Mouse (Mus musculus) erythroid progenitor cell, adult 5-6 weeks (primary cell): Measurements from ENCODE around the gene Mfap1b. TPM values are rescaled to one million over a fixed set of nuclear protein-coding genes. Genes with fewer than 3 reads are reported as not detected.
"Not testable (repeated sequence)": the region's sequence is repeated elsewhere in the genome, so short reads cannot be mapped to it uniquely, and the experiment has no call there.

Source experiments
- ATAC-seq: replicated peaks from 2 replicates; pipeline ENCODE4 v1.8.0; 2016; ENCODE audit warnings: moderate number of reproducible peaks, mild to moderate bottlenecking, moderate TSS enrichment, inconsistent platforms; ENCODE audit not compliant: poor library complexity, low FRiP score, severe bottlenecking
- total RNA-seq, 2 experiments: library from RNA; stranded (forward) in 1 of 2; stranded (reverse) in 1 of 2; fragments of 150-400 nt in 1 of 2; fragments of 186-747, 209-891 nt in 1 of 2; gene quantifications; 2 replicates each; pipeline versions ENCODE4 v1.2.3 to v1.2.4; 2015 to 2017; ENCODE audit warnings: low replicate concordance in 2 of 2

Mfap1b gene
- total RNA-seq, 2 experiments from 2014 or later = 25.6 to 32.9 TPM

GRCm38 (mm10) chr2:121475306-121475705, 1.4 kb upstream of the Mfap1b start:
- ATAC-seq = not testable (repeated sequence)

DNA sequence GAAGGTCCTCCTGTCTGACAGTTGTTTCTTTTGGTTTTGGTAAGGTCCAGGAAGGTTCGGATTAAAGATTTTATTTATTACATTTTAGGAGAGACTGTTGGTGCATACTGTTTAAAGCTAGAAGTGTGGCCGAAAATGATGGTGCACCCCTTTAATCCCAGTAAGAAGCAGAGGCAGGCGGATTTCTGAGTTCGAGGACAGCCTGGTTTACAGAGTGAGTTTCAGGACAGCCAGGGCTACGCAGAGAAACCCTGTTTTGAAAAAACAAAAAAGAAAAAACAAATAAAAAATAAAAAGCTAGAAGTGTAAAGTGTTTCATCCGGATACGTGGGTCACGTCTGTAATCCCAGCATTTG, 291 bp upstream of the Mfap1b start:
- ATAC-seq = peak; percentile 60

GRCm38 (mm10) chr2:121472783-121473182, 1.1 kb downstream of the Mfap1b start:
- not testable (repeated sequence) for ATAC-seq

DNA sequence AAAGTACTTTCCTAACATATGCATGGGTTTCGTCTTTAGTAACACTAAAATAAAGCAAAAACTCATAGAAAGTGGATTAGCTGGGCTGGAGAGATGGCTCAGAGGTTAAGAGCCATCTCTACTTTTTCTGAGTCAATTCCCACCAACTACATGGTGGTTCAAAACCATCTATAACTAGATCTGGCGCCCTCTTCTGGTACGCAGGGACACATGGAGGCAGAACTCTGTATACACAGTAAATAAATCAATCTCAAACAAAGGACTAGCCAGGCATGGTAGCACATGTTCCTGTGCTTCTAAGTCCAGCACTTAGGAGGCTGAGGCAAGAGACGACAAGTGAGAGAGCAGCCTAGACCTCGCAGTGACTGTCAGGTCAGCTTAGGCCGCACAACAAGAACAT, 4.9 kb downstream of the Mfap1b start:
- ATAC-seq = not testable (repeated sequence)

- ATAC-seq = no peak
These were observed 13.8 kb downstream of the Mfap1b start for GRCm38 (mm10) chr2:121460071-121460470.

GRCm38 (mm10) chr2:121456692-121457642, 16.9 kb downstream of the Mfap1b start, which contains the start of gene Serinc4:
Gene Serinc4, minus strand, starts transcription at chr2:121456781.
- peak; percentile 99 for ATAC-seq

GRCm38 (mm10) chr2:121455534-121455933, 18.3 kb downstream of the Mfap1b start:
- no peak for ATAC-seq

GRCm38 (mm10) chr2:121453917-121454316, 19.9 kb downstream of the Mfap1b start:
- ATAC-seq = no peak

DNA sequence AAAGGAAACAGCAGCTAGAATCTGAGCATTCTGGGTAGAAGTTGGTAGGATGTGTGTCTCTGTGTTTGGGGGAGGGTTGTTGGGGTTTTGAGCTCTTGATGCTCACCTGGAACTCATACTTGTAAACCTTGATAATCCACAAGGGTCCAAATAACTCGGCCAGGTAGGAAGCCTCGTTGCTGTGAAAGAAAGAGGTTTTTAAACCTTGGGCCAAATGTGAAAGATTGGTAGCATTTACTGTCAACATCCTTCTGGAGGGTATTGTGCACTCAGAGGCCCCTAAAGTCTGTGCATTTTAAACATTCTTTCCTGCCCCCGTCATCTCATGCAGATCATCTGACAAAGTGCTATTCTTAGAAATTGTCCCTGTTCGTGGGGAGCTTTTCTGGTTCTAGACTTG, 20.9 kb downstream of the Mfap1b start, which contains the start of gene Hypk:
TSS of gene Hypk (plus strand) at position 301 of the 400 bp plus-strand sequence.
- ATAC-seq = no peak

DNA sequence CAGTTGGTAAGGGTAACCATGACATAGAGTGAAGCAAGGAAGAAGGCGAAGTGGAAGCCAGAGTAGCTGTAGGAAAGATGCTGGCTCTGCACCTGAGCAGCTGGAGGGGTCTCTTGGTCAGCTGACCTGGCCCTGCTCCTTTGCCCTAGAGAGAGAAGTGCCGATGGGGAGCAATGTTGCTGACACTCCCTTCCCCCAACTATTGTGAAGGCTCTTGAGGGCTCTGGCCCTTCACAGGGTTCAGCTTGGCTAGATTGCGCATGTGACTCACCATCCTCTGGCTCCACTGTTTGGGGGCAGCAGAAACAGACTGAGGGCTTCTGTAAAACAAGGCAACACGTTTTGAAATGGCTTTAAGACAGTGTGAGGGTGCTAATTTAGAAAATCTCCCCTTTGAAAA, 21.5 kb downstream of the Mfap1b start:
- ATAC-seq = no peak

DNA sequence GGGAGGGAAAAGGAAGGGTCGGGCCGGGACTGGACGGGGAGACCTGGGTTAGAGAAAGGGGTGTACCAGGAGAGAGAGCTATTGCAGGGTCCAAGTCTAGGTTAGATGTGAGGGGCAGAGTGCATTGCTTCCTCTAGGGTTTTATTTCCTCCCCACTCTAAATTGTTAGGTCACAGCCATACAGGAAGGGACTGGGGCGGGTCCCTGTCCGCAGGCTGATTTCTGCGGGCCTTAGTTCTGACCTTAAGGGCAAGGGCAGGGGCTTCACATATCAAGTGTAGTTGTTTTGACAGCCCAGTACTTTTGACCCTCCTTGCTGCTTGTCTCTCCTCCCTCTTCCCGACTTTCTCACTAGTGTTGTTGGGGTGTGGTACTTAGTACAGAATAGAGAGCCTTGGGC, 23.8 kb downstream of the Mfap1b start:
- no peak for ATAC-seq

GRCm38 (mm10) chr2:121449545-121450011, 24.3 kb downstream of the Mfap1b start:
- no peak for ATAC-seq

DNA sequence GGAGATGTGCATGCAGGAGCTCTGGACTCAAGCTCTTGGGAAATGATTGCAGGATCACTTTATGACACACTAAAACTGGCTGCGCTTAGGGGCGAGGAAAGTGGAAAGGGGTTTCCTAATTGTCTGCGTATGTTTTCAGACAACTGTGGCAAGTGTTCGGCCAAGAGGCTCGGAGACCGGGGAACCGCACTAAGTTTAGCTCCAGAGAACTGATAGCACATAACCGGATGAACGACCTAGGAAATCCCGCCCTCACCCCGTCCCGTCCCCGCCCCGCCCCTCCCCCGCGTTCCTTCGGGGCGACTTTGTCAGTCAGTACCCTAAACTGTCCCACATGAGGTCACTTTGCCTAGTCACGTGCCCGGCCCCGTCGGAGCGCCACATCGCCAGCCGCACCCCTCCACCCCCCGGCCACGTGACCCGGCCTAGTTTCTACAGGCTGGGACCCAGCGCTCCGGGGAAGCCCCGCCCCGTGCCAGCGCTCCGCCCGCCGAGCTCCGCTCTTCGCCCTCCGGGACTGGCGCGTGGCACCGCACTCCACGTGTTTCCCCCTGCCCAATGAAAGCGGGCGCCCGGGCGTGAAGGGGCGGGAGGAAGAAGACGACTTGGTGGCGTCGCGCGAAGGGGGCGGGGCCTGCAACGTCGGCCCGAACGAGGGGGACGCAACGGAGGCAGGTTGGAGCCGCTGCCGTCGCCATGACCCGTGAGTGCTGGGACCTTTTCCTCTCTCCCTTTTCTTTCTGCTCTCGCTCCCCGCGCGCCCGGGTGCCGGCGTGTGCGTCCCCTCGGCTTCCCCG, 24.9 kb downstream of the Mfap1b start, which contains the start of gene Serf2:
TSS of gene Serf2 (plus strand) at position 457 of the 797 bp plus-strand sequence.
- ATAC-seq = peak; percentile 95

DNA sequence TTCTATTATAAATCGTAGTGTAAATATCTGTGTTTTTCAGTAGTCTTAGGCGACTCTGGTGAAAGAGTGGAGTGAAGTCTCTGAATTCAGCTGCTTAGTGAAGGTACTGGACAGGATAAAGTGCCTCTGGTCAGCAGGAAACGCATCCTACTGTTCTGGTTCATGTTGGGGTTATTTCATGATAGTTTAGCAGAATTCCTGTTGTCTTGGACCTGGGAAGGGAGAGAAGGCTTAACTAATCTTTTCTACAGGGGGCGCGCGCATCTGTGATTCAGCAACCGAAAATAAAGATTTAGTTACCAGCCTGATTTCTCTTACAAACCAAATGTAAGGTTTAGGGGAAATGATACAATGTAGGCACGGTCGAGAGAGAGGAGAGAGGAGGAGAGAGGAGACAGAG, 25.7 kb downstream of the Mfap1b start:
- no peak for ATAC-seq

GRCm38 (mm10) chr2:121447006-121447405, 26.9 kb downstream of the Mfap1b start:
- no peak for ATAC-seq

- no peak for ATAC-seq
These were observed 27.4 kb downstream of the Mfap1b start for GRCm38 (mm10) chr2:121446506-121446905.

- no peak for ATAC-seq
These were observed 28.8 kb downstream of the Mfap1b start for GRCm38 (mm10) chr2:121445117-121445516.

GRCm38 (mm10) chr2:121444178-121444577, 29.7 kb downstream of the Mfap1b start, which contains the start of gene Ell3:
Gene Ell3, minus strand, starts transcription at chr2:121444278.
- no peak for ATAC-seq

GRCm38 (mm10) chr2:121443068-121443349, 30.9 kb downstream of the Mfap1b start:
- ATAC-seq = 0 out of 2 replicates have a peak, but pooled peaks have one; percentile 10

GRCm38 (mm10) chr2:121442259-121443067, 31.4 kb downstream of the Mfap1b start:
- peak; percentile 100 for ATAC-seq
